ENCODE assay signal across 10 mouse cellular contexts in genomic region chr6:85218684-85219445, GRCm38 (mm10). TPM values are rescaled to one million over a fixed set of nuclear protein-coding genes. Genes with fewer than 3 reads are reported as not detected.
DNase-seq lines count a peak whose midpoint lies in the region; ATAC-seq lines count a peak whose summit lies in the region.
"Had no signal": no experiment of that assay in that cellular context is flagged by ENCODE, and none has a peak within 500 bp of the region (broad histone marks: within the 10 kb centered on the region; RNA-seq: fewer than 3 reads in every experiment).

No protein-coding gene starts in this region.

- H3K4me2 ChIP-seq in hindbrain, embryonic 13.5 days: no peak overlapping the region
- H3K4me2 ChIP-seq: embryonic facial prominence, embryonic 15.5 days had no signal

- no peaks in the 10 kb centered on the region for H3K36me3 ChIP-seq in hindbrain, embryonic 13.5 days
- H3K36me3 ChIP-seq: embryonic facial prominence, embryonic 15.5 days had no signal

- peaks cover 46% of the 10 kb centered on the region for H3K27me3 ChIP-seq in hindbrain, embryonic 13.5 days
- H3K27me3 ChIP-seq: embryonic facial prominence, embryonic 15.5 days had no signal

- ATAC-seq in hindbrain, embryonic 13.5 days (ENCODE audit: low FRiP score): no peak
- no peak for ATAC-seq in CD4-positive, CD25-positive, alpha-beta regulatory T cell, adult 4 months

- H3K9ac ChIP-seq in hindbrain, embryonic 13.5 days: 0 out of 2 replicates have a peak overlapping the region, but pooled peaks have one; percentile 24
- H3K9ac ChIP-seq: embryonic facial prominence, embryonic 15.5 days had no signal

- DNase-seq in frontal cortex, adult 2 months (ENCODE audit: extremely low spot score in 1 of 2, low spot score in 1 of 2): peak; percentile 56
- no peak for DNase-seq in frontal cortex, postnatal 14 days (ENCODE audit: low spot score in 2 of 2)
- DNase-seq in right cerebral cortex, postnatal 25 days: peak; percentile 48
- DNase-seq in right cerebral cortex, postnatal 14 days: no peak
- DNase-seq in kidney, postnatal 10 days: no peak
- DNase-seq in yolk sac, embryonic 10.5 days (ENCODE audit: low spot score): no peak

- H3K4me1 ChIP-seq in hindbrain, embryonic 13.5 days (replicated peaks): peaks cover 19% of the 10 kb centered on the region

- WGBS in hindbrain, embryonic 13.5 days: 30% methylated on average over 5 of the region's 5 CpGs

- no peaks in the 10 kb centered on the region for H3K9me3 ChIP-seq in hindbrain, embryonic 13.5 days
- H3K9me3 ChIP-seq: embryonic facial prominence, embryonic 15.5 days had no signal

- no peak overlapping the region for H3K27ac ChIP-seq in hindbrain, embryonic 13.5 days
- H3K27ac ChIP-seq: embryonic facial prominence, embryonic 15.5 days had no signal

- H3K4me3 ChIP-seq in hindbrain, embryonic 13.5 days: no peak overlapping the region
- H3K4me3 ChIP-seq: embryonic facial prominence, embryonic 15.5 days had no signal

RNA-seq across cellular contexts. Expression of gene Emx1, which starts 31.6 kb away (rescaled TPM):
- polyA plus RNA-seq in frontal cortex, adult 2 months (2012; rRNA removed): 25.4 and 26.9 TPM in 2 replicates
- not detected in 2 replicates for polyA plus RNA-seq in hindbrain, embryonic 13.5 days (2015; fragmentation: Nextera tagmentation; extraction: Ambion mirVana)
- polyA plus RNA-seq in CD4-positive, CD25-positive, alpha-beta regulatory T cell, adult 4 months (2017; shearing (Covaris generic)): not detected
- polyA plus RNA-seq: lung, embryonic 16.5 days had no signal

Comparison
In these comparisons a context has a peak if more than half of its experiments do, and no peak if none do; other contexts are left out.
1. DNase-seq: peak in frontal cortex, adult 2 months (2 of 2) and right cerebral cortex, postnatal 25 days (single experiment); none in frontal cortex, postnatal 14 days (0 of 2), right cerebral cortex, postnatal 14 days (single experiment), kidney, postnatal 10 days (single experiment) and yolk sac, embryonic 10.5 days (single experiment).
2. RNA of gene Emx1, which starts 31.6 kb away (polyA plus RNA-seq): 25.4 to 26.9 TPM in frontal cortex, adult 2 months; not detected in hindbrain, embryonic 13.5 days and not detected in CD4-positive, CD25-positive, alpha-beta regulatory T cell, adult 4 months; every median in the first group is over 10 times any median in the second.